15 mouse cellular contexts compared by ENCODE assay signal in genomic region chr1:93033989-93034388, GRCm38 (mm10). TPM values are rescaled to one million over a fixed set of nuclear protein-coding genes. Genes with fewer than 3 reads are reported as not detected.
A peak's percentile ranks its signal among the peaks of the same experiment; 100 is the strongest.
DNase-seq lines count a peak whose midpoint lies in the region; ATAC-seq and TF ChIP-seq lines count a peak whose summit lies in the region.
"Had no signal": no experiment of that assay in that cellular context is flagged by ENCODE, and none has a peak within 500 bp of the region (broad histone marks: within the 10 kb centered on the region; RNA-seq: fewer than 3 reads in every experiment).

No protein-coding gene starts in this region.

- peaks cover 6% of the 10 kb centered on the region; the same call in 1 of the 2 replicates for H3K4me1 ChIP-seq in hindbrain, embryonic 10.5 days (replicated peaks)
- no peaks in the 10 kb centered on the region for H3K4me1 ChIP-seq in hindbrain, embryonic 12.5 days
- H3K4me1 ChIP-seq in liver, postnatal 0 days (ENCODE audit: insufficient read depth): no peaks in the 10 kb centered on the region; the same call in 1 of the 2 replicates
- H3K4me1 ChIP-seq: forebrain, embryonic 15.5 days; intestine, embryonic 15.5 days had no signal

- no peak for TF ChIP-seq EP300 in liver, postnatal 0 days (IDR thresholded peaks at IDR 0.05; ENCODE audit: low read depth)

- no peak for ATAC-seq in hindbrain, embryonic 12.5 days (ENCODE audit: low FRiP score)
- no peak for ATAC-seq in liver, postnatal 0 days
- ATAC-seq: forebrain, embryonic 15.5 days; intestine, embryonic 15.5 days had no signal

- no peaks in the 10 kb centered on the region for H3K27me3 ChIP-seq in hindbrain, embryonic 10.5 days (ENCODE audit: insufficient read depth, poor library complexity, severe bottlenecking)
- H3K27me3 ChIP-seq in hindbrain, embryonic 12.5 days: no peaks in the 10 kb centered on the region
- H3K27me3 ChIP-seq in liver, postnatal 0 days (ENCODE audit: insufficient read depth, low read length): no peaks in the 10 kb centered on the region
- H3K27me3 ChIP-seq: forebrain, embryonic 15.5 days; intestine, embryonic 15.5 days had no signal

- no peak overlapping the region for H3K9ac ChIP-seq in hindbrain, embryonic 12.5 days
- no peak overlapping the region for H3K9ac ChIP-seq in liver, postnatal 0 days (replicated peaks)
- H3K9ac ChIP-seq: forebrain, embryonic 15.5 days; intestine, embryonic 15.5 days had no signal

- 59% methylated on average over 8 of the region's 8 CpGs for WGBS in hindbrain, embryonic 10.5 days
- WGBS in hindbrain, embryonic 12.5 days: 54% methylated on average over 8 of the region's 8 CpGs
- WGBS in liver, postnatal 0 days (ENCODE audit: insufficient replicate concordance): 30% methylated on average over 8 of the region's 8 CpGs

- H3K4me3 ChIP-seq in hindbrain, embryonic 10.5 days: no peak overlapping the region
- no peak overlapping the region for H3K4me3 ChIP-seq in hindbrain, embryonic 12.5 days
- H3K4me3 ChIP-seq in liver, postnatal 0 days (ENCODE audit: low read depth, low read length): no peak overlapping the region
- H3K4me3 ChIP-seq: forebrain, embryonic 15.5 days; intestine, embryonic 15.5 days; layer of hippocampus, adult 2 months had no signal

- no peak overlapping the region for H3K4me2 ChIP-seq in hindbrain, embryonic 12.5 days (replicated peaks)
- no peak overlapping the region for H3K4me2 ChIP-seq in liver, postnatal 0 days (ENCODE audit: low read depth, low read length)
- H3K4me2 ChIP-seq: forebrain, embryonic 15.5 days; intestine, embryonic 15.5 days had no signal

- peak overlapping the region; percentile 70 for H3K27ac ChIP-seq in hindbrain, embryonic 10.5 days
- H3K27ac ChIP-seq in hindbrain, embryonic 12.5 days: no peak overlapping the region
- no peak overlapping the region for H3K27ac ChIP-seq in liver, postnatal 0 days (ENCODE audit: low read depth)
- H3K27ac ChIP-seq: forebrain, embryonic 15.5 days; intestine, embryonic 15.5 days; layer of hippocampus, adult 2 months; macrophage had no signal

- peaks cover 9% of the 10 kb centered on the region for H3K9me3 ChIP-seq in hindbrain, embryonic 10.5 days
- H3K9me3 ChIP-seq in hindbrain, embryonic 12.5 days (replicated peaks): 0 out of 2 replicates have a peak, but pooled peaks cover 4% of the 10 kb centered on the region
- H3K9me3 ChIP-seq in liver, postnatal 0 days (ENCODE audit: low read length): no peaks in the 10 kb centered on the region
- H3K9me3 ChIP-seq: forebrain, embryonic 15.5 days; intestine, embryonic 15.5 days had no signal

- no peak for DNase-seq in hindbrain, embryonic 10.5 days (ENCODE audit: low spot score)
- peak; percentile 25 for DNase-seq in c-Kit-positive CD71-positive TER-119-negative erythroid progenitor cells, embryonic 14.5 days (ENCODE audit: low read depth)
- peak; percentile 8 for DNase-seq in embryo, embryonic 10.5 days (ENCODE audit: low spot score)
- DNase-seq in liver, postnatal 0 days: no peak
- no peak for DNase-seq in cerebellum, adult 9-11 months
- DNase-seq in right cerebral cortex, postnatal 10 days (ENCODE audit: low spot score in 2 of 2): no peak
- DNase-seq: gastrocnemius, postnatal 25 days; thymus, postnatal 4 days had no signal

- 0 out of 2 replicates have a peak, but pooled peaks have one; percentile 2 for TF ChIP-seq CTCF in liver, postnatal 0 days (IDR thresholded peaks at IDR 0.05; ENCODE audit: low read depth)

- peaks cover 71% of the 10 kb centered on the region for H3K36me3 ChIP-seq in hindbrain, embryonic 10.5 days
- H3K36me3 ChIP-seq in hindbrain, embryonic 12.5 days: peaks cover 87% of the 10 kb centered on the region
- no peaks in the 10 kb centered on the region for H3K36me3 ChIP-seq in liver, postnatal 0 days (replicated peaks; ENCODE audit: insufficient read depth, low read length)
- H3K36me3 ChIP-seq: intestine, embryonic 15.5 days had no signal

RNA-seq across cellular contexts. Expression of gene Aqp12, which starts 27.9 kb away (rescaled TPM):
- polyA plus RNA-seq in hindbrain, embryonic 10.5 days (2016; fragmentation: Nextera tagmentation; extraction: Ambion mirVana): not detected in 2 replicates
- not detected in 2 replicates for polyA plus RNA-seq in hindbrain, embryonic 12.5 days (2016; fragmentation: Nextera tagmentation; extraction: Ambion mirVana)
- polyA plus RNA-seq in liver, postnatal 0 days (2015; fragmentation: Nextera tagmentation; extraction: Ambion mirVana): not detected in 2 replicates
- polyA plus RNA-seq: cortical plate, adult 2 months; forebrain, embryonic 15.5 days; limb, embryonic 11.5 days; macrophage had no signal

Comparison
In these comparisons a context has a peak if more than half of its experiments do, and no peak if none do; other contexts are left out.
1. DNase-seq: peak in c-Kit-positive CD71-positive TER-119-negative erythroid progenitor cells, embryonic 14.5 days (single experiment) and embryo, embryonic 10.5 days (single experiment); none in hindbrain, embryonic 10.5 days (single experiment), liver, postnatal 0 days (single experiment), cerebellum, adult 9-11 months (single experiment) and right cerebral cortex, postnatal 10 days (0 of 2).